Mouse (Mus musculus) hindbrain, embryonic 16.5 days (tissue): ENCODE data around the gene Clhc1. TPM values are rescaled to one million over a fixed set of nuclear protein-coding genes. Genes with fewer than 3 reads are reported as not detected.

Source experiments
- ATAC-seq: fragments of 200-750 bp; cut with Nextera tagmentation; 2 replicates; pipeline ENCODE4 v1.8.0; 2017; ENCODE audit warnings: moderate TSS enrichment, moderate library complexity
- H3K27ac ChIP-seq: fragments of 300-500 bp; sonication (generic); 2 replicates; pipeline ENCODE4 v1.5.1; 2014; ENCODE audit warnings: low read depth, mild to moderate bottlenecking, control low read depth, low read length, moderate library complexity
- H3K27me3 ChIP-seq: fragments of 300-500 bp; sonication (generic); replicated peaks from 2 replicates; pipeline ENCODE4 v1.6.1; 2014; ENCODE audit warnings: low read length; ENCODE audit not compliant: control insufficient read depth, insufficient read depth
- H3K36me3 ChIP-seq: fragments of 300-500 bp; sonication (generic); 2 replicates; pipeline ENCODE4 v1.6.1; 2014; ENCODE audit warnings: mild to moderate bottlenecking, low read length, moderate library complexity, mixed read lengths; ENCODE audit not compliant: control insufficient read depth, insufficient read depth
- H3K4me1 ChIP-seq: fragments of 300-500 bp; sonication (generic); 2 replicates; pipeline ENCODE4 v1.6.1; 2014; ENCODE audit warnings: low read depth, low read length; ENCODE audit not compliant: control insufficient read depth, insufficient read depth
- H3K4me2 ChIP-seq: fragments of 300-500 bp; sonication (generic); 2 replicates; pipeline ENCODE4 v1.6.1; 2014; ENCODE audit warnings: mild to moderate bottlenecking, low read length, control low read depth, moderate library complexity
- H3K4me3 ChIP-seq: fragments of 300-500 bp; sonication (generic); 2 replicates; pipeline ENCODE4 v1.5.1; 2014; ENCODE audit warnings: mild to moderate bottlenecking, low read length, control low read depth, moderate library complexity
- H3K9ac ChIP-seq: fragments of 300-500 bp; sonication (generic); 2 replicates; pipeline ENCODE4 v1.6.1; 2014; ENCODE audit warnings: low read depth, mild to moderate bottlenecking, control low read depth, low read length, moderate library complexity
- H3K9me3 ChIP-seq: fragments of 300-500 bp; sonication (generic); 2 replicates; pipeline ENCODE4 v1.6.1; 2014; ENCODE audit warnings: mild to moderate bottlenecking, low read length, moderate library complexity; ENCODE audit not compliant: control insufficient read depth
- WGBS: fragments of 180-500 bp; shearing (Covaris S2); extraction: QIAGEN DNeasy Blood & Tissue Kit; methylation state at CpG from one replicate; pipeline ENCODE4 v1.1.7; 2014; 5-methylcytosine and 5-hydroxymethylcytosine counted together
- polyA plus RNA-seq: library from polyadenylated mRNA; unstranded; fragments of >200 nt; fragmentation: Nextera tagmentation; extraction: Ambion mirVana; gene quantifications from 2 replicates; pipeline ENCODE4 v1.2.1, GENCODE M21; 2015

The Clhc1 gene
- polyA plus RNA-seq, 1 experiment from 2014 or later: 0.08 TPM

GRCm38 (mm10) chr11:29627706-29628105, 80.0 kb downstream of the Clhc1 start:
- ATAC-seq: no peak
- H3K9ac ChIP-seq: no peak overlapping the region
- no peaks in the 10 kb centered on the region for H3K27me3 ChIP-seq
- H3K9me3 ChIP-seq: no peaks in the 10 kb centered on the region
- no peak overlapping the region for H3K27ac ChIP-seq
- WGBS: 90% methylated on average over 3 of the region's 3 CpGs
- H3K4me1 ChIP-seq: no peaks in the 10 kb centered on the region
- H3K4me3 ChIP-seq: no peak overlapping the region
- H3K36me3 ChIP-seq: no peaks in the 10 kb centered on the region
- no peak overlapping the region for H3K4me2 ChIP-seq

Other genes with a start within 250 kb of the Clhc1 start
- gene Ccdc88a, start 174.3 kb upstream of the Clhc1 start, polyA plus RNA-seq: 71.1 and 73.8 TPM in 2 replicates
- 8.4 and 11.0 TPM in 2 replicates for gene Prorsd1, start 32.9 kb upstream of the Clhc1 start, polyA plus RNA-seq
- gene Mtif2, start 21.5 kb upstream of the Clhc1 start, polyA plus RNA-seq: 38.7 and 41.6 TPM in 2 replicates
- 463 and 486 TPM in 2 replicates for gene Rps27a, start 159 bp downstream of the Clhc1 start, polyA plus RNA-seq
- gene Rtn4, start 145.0 kb downstream of the Clhc1 start, polyA plus RNA-seq: 130 and 139 TPM in 2 replicates